Mouse (Mus musculus): ENCODE results near the gene Ctso. TPM values are rescaled to one million over a fixed set of nuclear protein-coding genes. Genes with fewer than 3 reads are reported as not detected.
A peak's percentile ranks its signal among the peaks of the same experiment; 100 is the strongest.

The Ctso gene
- polyA plus RNA-seq (2014; fragmentation: Nextera tagmentation; extraction: Ambion mirVana) = 21.6 and 25.0 TPM in 2 replicates

DNA sequence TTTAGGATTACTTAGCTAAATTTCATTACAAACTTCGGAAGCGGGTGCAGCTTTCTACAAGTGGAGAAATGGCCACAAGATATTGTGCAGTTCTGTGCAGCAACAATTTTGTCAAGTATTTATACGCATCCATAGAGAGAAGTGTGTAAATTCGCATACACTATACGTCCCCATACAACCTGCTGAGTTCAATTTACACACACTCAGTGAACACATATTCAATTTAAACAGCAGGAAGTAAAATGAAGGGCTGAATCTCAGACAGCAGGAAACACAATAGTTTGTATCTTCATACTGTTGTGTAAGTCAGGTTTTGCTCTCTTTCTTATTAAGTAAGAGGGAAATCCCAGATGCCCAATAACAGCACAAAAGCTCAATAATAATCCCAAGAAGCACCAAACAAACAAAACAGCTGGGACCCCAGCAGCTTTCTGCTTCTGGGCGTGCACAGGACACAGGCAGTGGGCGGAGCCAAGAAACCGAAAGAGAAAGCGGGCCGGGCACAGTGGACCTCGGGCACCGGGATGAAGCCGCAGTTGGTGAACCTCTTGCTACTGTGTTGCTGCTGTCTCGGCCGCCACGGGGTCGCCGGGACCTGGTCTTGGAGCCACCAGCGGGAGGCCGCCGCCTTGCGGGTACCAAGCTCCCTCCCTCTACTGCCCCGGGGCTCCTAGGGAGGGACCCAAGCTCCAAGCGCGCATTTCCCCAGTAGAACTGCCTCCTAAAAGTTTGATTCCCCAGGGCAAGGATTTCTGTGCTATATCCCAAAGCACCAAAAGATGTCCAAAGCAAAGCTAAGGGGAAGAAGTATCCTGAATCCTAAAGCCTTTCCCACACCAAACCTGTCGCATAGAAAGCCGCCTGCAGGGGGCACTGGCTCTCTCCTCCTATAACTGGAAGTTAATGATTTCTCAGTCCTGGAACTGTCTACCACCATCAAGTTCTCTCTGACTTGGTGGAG is at the start of gene Ctso:
Gene Ctso (plus strand): TSS at position 461 of the 961 bp plus-strand sequence.
- Histone ChIP-seq H3K4me2 (ENCODE audit: low read length) (peak within 1 kb of the TSS; percentile 58), H3K9me3 (ENCODE audit: control insufficient read depth, low read length) (no peaks in the 10 kb centered on the region), H3K27me3 (ENCODE audit: control insufficient read depth, insufficient read depth, low read length) (no peaks in the 10 kb centered on the region), H3K4me1 (ENCODE audit: control insufficient read depth in 2 of 2, insufficient read depth in 2 of 2, low read length in 2 of 2) (peaks cover 0 to 9% of the 10 kb centered on the region in 2 experiments; a peak in 2 of 4 replicates), H3K9ac (ENCODE audit: low read length) (peak within 1 kb of the TSS; percentile 92), H3K36me3 (ENCODE audit: control insufficient read depth, insufficient read depth, low read length) (no peaks in the 10 kb centered on the region), H3K27ac (replicated peaks in 1 of 2; ENCODE audit: control insufficient read depth in 1 of 2, insufficient read depth in 1 of 2, low read depth in 2 of 2, low read length in 2 of 2) (peak within 1 kb of the TSS; percentile 91 to 96), H3K4me3 (ENCODE audit: control insufficient read depth in 1 of 2, insufficient read depth in 1 of 2, low read depth in 1 of 2, low read length in 2 of 2) (peak within 1 kb of the TSS; percentile 83 to 97)
- ATAC-seq (ENCODE audit: insufficient number of reproducible peaks, insufficient read depth, low FRiP score, low read depth) = peak; percentile 86
- 13% methylated on average over 27 of the region's 27 CpGs for WGBS

DNA sequence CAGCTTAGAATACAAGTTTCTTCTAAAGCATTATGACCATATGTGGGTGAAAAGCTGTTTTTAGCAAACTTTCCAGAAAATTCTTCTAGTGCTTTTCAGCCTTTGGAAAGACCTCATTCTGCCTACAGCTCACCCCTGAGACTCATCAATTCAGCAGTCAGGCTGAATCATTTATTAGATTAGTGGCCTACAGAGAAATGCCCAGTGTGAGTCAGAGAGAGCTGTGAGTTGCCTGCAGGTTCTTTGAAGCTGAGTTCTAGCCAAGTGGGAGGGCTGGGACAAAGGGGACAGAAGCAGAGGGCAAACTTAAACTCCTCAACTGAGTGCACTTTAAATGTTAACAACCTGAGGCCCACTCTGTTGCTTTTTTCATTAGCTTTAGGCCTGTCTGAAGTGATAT is 48.5 kb upstream of the Ctso start:
- Histone ChIP-seq H3K9ac (ENCODE audit: low read length) (no peak overlapping the region), H3K36me3 (ENCODE audit: control insufficient read depth, insufficient read depth, low read length) (no peaks in the 10 kb centered on the region), H3K4me2 (ENCODE audit: low read length) (no peak overlapping the region), H3K27me3 (ENCODE audit: control insufficient read depth, insufficient read depth, low read length) (no peaks in the 10 kb centered on the region), H3K27ac (replicated peaks in 1 of 2; ENCODE audit: control insufficient read depth in 1 of 2, insufficient read depth in 1 of 2, low read depth in 2 of 2, low read length in 2 of 2) (no peak overlapping the region), H3K4me1 (ENCODE audit: control insufficient read depth in 2 of 2, insufficient read depth in 2 of 2, low read length in 2 of 2) (no peaks in the 10 kb centered on the region), H3K9me3 (ENCODE audit: control insufficient read depth, low read length) (no peaks in the 10 kb centered on the region), H3K4me3 (ENCODE audit: control insufficient read depth in 1 of 2, insufficient read depth in 1 of 2, low read depth in 1 of 2, low read length in 2 of 2) (no peak overlapping the region)
- ATAC-seq (ENCODE audit: insufficient number of reproducible peaks, insufficient read depth, low FRiP score, low read depth) = no peak

DNA sequence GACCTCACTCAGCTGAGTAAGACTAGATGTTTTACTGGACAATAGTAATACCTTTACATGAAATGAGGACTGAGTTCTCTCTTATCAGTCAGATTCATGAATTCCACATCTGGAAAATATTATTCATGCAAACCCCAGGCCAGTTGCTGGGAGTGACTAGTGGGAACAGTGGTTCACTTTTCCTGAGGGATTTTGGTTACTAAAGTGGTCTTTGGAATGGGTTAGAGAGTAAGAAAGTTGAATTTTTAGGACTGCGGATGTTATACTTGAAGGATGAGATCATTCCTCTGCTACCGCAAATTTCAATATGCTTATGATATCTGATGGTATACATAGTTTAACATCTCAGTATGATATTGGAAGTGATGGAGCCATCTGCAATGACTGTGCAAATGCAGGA is 46.8 kb upstream of the Ctso start:
- no peak overlapping the region for H3K27ac ChIP-seq (replicated peaks in 1 of 2; ENCODE audit: control insufficient read depth in 1 of 2, insufficient read depth in 1 of 2, low read depth in 2 of 2, low read length in 2 of 2)
- no peaks in the 10 kb centered on the region for H3K27me3 ChIP-seq (ENCODE audit: control insufficient read depth, insufficient read depth, low read length)
- 90% methylated on average over 2 of the region's 2 CpGs for WGBS
- H3K9me3 ChIP-seq (ENCODE audit: control insufficient read depth, low read length) = no peaks in the 10 kb centered on the region
- no peak overlapping the region for H3K4me2 ChIP-seq (ENCODE audit: low read length)
- no peak overlapping the region for H3K9ac ChIP-seq (ENCODE audit: low read length)
- H3K4me1 ChIP-seq (ENCODE audit: control insufficient read depth in 2 of 2, insufficient read depth in 2 of 2, low read length in 2 of 2) = no peaks in the 10 kb centered on the region
- no peak overlapping the region for H3K4me3 ChIP-seq (ENCODE audit: control insufficient read depth in 1 of 2, insufficient read depth in 1 of 2, low read depth in 1 of 2, low read length in 2 of 2)
- ATAC-seq (ENCODE audit: insufficient number of reproducible peaks, insufficient read depth, low FRiP score, low read depth) = no peak
- H3K36me3 ChIP-seq (ENCODE audit: control insufficient read depth, insufficient read depth, low read length) = no peaks in the 10 kb centered on the region

DNA sequence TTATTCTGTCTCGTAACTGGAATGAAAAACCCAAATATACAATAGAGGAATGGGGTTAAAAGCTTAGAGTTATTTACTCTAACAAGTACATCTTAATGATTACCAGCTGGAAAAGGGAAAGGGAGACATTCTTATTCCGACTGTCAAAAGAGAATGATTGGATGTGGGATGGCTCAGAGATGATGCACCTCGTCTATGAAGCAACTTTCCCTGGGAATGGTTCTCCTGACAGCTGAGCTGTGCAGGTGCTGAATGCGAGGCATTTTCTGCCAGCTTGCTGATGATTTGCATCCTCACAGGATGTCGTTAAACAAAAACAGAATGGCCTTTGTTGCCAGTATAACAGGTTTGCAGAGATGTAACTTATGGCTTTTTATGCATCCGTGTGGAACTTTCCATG is 43.3 kb upstream of the Ctso start:
- H3K4me3 ChIP-seq (ENCODE audit: control insufficient read depth in 1 of 2, insufficient read depth in 1 of 2, low read depth in 1 of 2, low read length in 2 of 2) = no peak overlapping the region
- H3K9me3 ChIP-seq (ENCODE audit: control insufficient read depth, low read length) = no peaks in the 10 kb centered on the region
- no peak overlapping the region for H3K27ac ChIP-seq (replicated peaks in 1 of 2; ENCODE audit: control insufficient read depth in 1 of 2, insufficient read depth in 1 of 2, low read depth in 2 of 2, low read length in 2 of 2)
- no peaks in the 10 kb centered on the region for H3K36me3 ChIP-seq (ENCODE audit: control insufficient read depth, insufficient read depth, low read length)
- no peak overlapping the region for H3K9ac ChIP-seq (ENCODE audit: low read length)
- ATAC-seq (ENCODE audit: insufficient number of reproducible peaks, insufficient read depth, low FRiP score, low read depth) = no peak
- H3K27me3 ChIP-seq (ENCODE audit: control insufficient read depth, insufficient read depth, low read length) = no peaks in the 10 kb centered on the region
- WGBS = 63% methylated on average over 6 of the region's 6 CpGs
- H3K4me2 ChIP-seq (ENCODE audit: low read length) = no peak overlapping the region
- no peaks in the 10 kb centered on the region for H3K4me1 ChIP-seq (ENCODE audit: control insufficient read depth in 2 of 2, insufficient read depth in 2 of 2, low read length in 2 of 2)

DNA sequence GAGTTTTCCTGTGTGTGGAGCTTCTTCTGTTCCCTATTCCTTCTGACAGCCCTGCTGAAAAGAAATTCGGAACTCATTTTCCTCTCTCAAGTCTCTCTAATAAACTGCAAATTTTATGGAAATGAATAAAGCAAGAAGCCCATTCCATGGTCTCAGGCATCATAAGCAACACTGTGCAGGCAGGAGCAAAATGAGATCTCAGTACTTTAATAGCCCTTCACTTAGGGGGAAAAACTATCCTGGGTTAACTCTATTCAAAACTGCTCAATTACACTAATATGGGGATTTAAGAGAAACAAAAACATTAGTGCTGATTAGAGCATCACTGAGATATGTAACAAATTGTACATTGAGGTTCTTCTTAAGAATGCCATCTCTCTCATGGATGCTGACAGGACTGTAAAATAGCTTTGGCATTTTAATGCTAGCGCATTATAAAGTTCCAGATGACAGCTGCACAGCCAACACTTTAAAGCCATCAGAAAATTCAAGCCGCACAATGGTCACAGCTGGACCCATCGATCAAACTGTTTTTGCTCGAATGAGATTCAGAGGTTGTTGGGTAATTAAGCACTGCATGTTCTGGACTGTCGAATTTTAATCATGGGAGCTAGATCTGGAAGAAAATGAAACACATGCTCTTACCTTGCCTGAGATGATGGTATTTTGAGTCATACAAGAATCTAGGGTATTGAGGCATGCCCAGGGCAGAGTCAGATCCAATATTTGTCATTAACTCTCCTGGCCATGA is 21.9 kb upstream of the Ctso start:
- ATAC-seq (ENCODE audit: insufficient number of reproducible peaks, insufficient read depth, low FRiP score, low read depth) = no peak
- Histone ChIP-seq H3K27ac (replicated peaks in 1 of 2; ENCODE audit: control insufficient read depth in 1 of 2, insufficient read depth in 1 of 2, low read depth in 2 of 2, low read length in 2 of 2) (no peak overlapping the region), H3K4me1 (ENCODE audit: control insufficient read depth in 2 of 2, insufficient read depth in 2 of 2, low read length in 2 of 2) (no peaks in the 10 kb centered on the region), H3K9me3 (ENCODE audit: control insufficient read depth, low read length) (no peaks in the 10 kb centered on the region), H3K9ac (ENCODE audit: low read length) (no peak overlapping the region), H3K4me3 (ENCODE audit: control insufficient read depth in 1 of 2, insufficient read depth in 1 of 2, low read depth in 1 of 2, low read length in 2 of 2) (no peak overlapping the region), H3K27me3 (ENCODE audit: control insufficient read depth, insufficient read depth, low read length) (no peaks in the 10 kb centered on the region), H3K4me2 (ENCODE audit: low read length) (no peak overlapping the region), H3K36me3 (ENCODE audit: control insufficient read depth, insufficient read depth, low read length) (no peaks in the 10 kb centered on the region)
- 79% methylated on average over 6 of the region's 6 CpGs for WGBS

DNA sequence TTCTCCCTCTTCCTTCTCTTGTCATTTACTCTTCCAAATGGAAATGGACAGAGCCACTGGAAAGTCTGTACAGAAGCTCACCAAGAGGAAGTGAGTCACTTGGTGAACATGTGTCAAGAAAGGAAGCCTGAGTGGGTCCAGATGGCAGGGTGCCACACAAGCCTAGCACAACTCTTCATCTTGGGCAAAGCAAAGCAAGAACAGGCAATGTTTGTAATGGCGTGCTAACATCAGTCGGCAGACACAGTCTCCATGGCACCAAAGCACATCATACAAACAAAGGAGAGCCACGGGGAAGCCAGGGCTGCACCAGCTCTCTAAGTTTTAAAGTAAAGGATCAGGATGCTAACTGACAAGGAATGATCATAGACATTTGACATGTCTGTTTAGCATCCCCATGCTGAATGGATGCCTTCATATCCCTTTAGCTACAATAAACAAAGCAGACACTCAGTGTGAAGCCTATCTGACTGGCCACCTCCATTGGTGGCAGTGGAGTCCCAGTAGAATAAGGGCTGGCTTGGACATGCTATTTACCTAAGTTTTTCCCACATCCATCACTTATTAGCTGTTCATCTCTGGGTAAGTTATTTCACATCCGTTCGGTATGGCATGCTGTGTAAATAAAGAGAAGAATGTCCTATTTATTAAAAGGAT is 16.2 kb upstream of the Ctso start:
- no peak overlapping the region for H3K9ac ChIP-seq (ENCODE audit: low read length)
- no peak overlapping the region for H3K27ac ChIP-seq (replicated peaks in 1 of 2; ENCODE audit: control insufficient read depth in 1 of 2, insufficient read depth in 1 of 2, low read depth in 2 of 2, low read length in 2 of 2)
- no peaks in the 10 kb centered on the region for H3K9me3 ChIP-seq (ENCODE audit: control insufficient read depth, low read length)
- H3K4me2 ChIP-seq (ENCODE audit: low read length) = no peak overlapping the region
- H3K36me3 ChIP-seq (ENCODE audit: control insufficient read depth, insufficient read depth, low read length) = no peaks in the 10 kb centered on the region
- WGBS = 59% methylated on average over 5 of the region's 5 CpGs
- H3K4me1 ChIP-seq (ENCODE audit: control insufficient read depth in 2 of 2, insufficient read depth in 2 of 2, low read length in 2 of 2) = no peaks in the 10 kb centered on the region
- no peak overlapping the region for H3K4me3 ChIP-seq (ENCODE audit: control insufficient read depth in 1 of 2, insufficient read depth in 1 of 2, low read depth in 1 of 2, low read length in 2 of 2)
- ATAC-seq (ENCODE audit: insufficient number of reproducible peaks, insufficient read depth, low FRiP score, low read depth) = no peak
- no peaks in the 10 kb centered on the region for H3K27me3 ChIP-seq (ENCODE audit: control insufficient read depth, insufficient read depth, low read length)

DNA sequence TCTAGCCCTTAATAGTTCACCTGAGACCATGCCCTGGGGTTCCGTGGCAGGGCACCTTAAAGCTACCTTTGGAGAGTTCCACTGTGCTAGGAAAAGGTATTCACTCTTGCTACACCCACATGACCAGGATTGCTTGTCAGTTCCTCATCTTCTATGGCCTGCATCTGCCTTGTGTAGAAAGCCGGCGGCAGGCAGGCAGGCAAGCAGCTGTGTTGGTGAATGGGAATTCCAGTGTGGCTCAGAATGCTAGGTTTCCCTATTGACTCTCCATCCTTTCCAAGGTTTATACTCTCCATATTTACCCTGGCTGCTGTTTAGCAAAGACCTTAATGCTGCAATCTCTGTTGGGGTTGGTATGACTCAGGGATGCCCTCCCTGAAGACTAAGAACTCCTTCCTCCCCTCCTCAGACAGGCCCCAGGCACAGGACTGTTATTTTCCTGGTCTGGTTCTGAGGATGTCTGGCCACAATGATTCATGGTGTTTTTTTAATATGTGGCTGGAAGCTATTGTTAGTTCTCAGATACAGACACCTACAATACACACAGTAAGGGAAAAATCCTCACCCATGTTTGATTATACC is 15.0 kb upstream of the Ctso start:
- 81% methylated on average over 3 of the region's 3 CpGs for WGBS
- H3K27me3 ChIP-seq (ENCODE audit: control insufficient read depth, insufficient read depth, low read length) = no peaks in the 10 kb centered on the region

More for the DNA sequence above, 15.0 kb upstream of the Ctso start:
- H3K4me2 ChIP-seq (ENCODE audit: low read length) = no peak overlapping the region
- H3K9me3 ChIP-seq (ENCODE audit: control insufficient read depth, low read length) = no peaks in the 10 kb centered on the region
- H3K9ac ChIP-seq (ENCODE audit: low read length) = no peak overlapping the region
- ATAC-seq (ENCODE audit: insufficient number of reproducible peaks, insufficient read depth, low FRiP score, low read depth) = no peak
- H3K27ac ChIP-seq (replicated peaks in 1 of 2; ENCODE audit: control insufficient read depth in 1 of 2, insufficient read depth in 1 of 2, low read depth in 2 of 2, low read length in 2 of 2) = no peak overlapping the region
- H3K36me3 ChIP-seq (ENCODE audit: control insufficient read depth, insufficient read depth, low read length) = no peaks in the 10 kb centered on the region
- no peak overlapping the region for H3K4me3 ChIP-seq (ENCODE audit: control insufficient read depth in 1 of 2, insufficient read depth in 1 of 2, low read depth in 1 of 2, low read length in 2 of 2)
- no peaks in the 10 kb centered on the region for H3K4me1 ChIP-seq (ENCODE audit: control insufficient read depth in 2 of 2, insufficient read depth in 2 of 2, low read length in 2 of 2)

All from heart, embryonic 14.5 days (tissue).